Mouse (Mus musculus) hindbrain, postnatal 0 days (tissue): ENCODE measurements at regions not wholly inside any gene's neighbourhood (a gene's known extent, or its start where the extent isn't known, plus 50 kb on each side); places are given as distances from the start of the nearest gene placed in this dataset.

Experiments
- ATAC-seq: fragments of 200-750 bp; cut with Nextera tagmentation; 2 replicates; pipeline ENCODE4 v1.8.0; 2017; ENCODE audit warnings: mild to moderate bottlenecking, moderate TSS enrichment, moderate library complexity
- DNase-seq: peaks from one replicate; pipeline ENCODE4 v3.0.0-alpha.2; 2015; ENCODE audit warnings: low spot score
- H3K27ac ChIP-seq: fragments of 300-500 bp; sonication (generic); 2 replicates; pipeline ENCODE4 v1.5.1; 2014; ENCODE audit warnings: mild to moderate bottlenecking
- H3K27me3 ChIP-seq: fragments of 300-500 bp; sonication (generic); 2 replicates; pipeline ENCODE4 v1.6.1; 2014; ENCODE audit warnings: low read length, mixed read lengths; ENCODE audit not compliant: insufficient read depth
- H3K36me3 ChIP-seq: fragments of 300-500 bp; sonication (generic); 2 replicates; pipeline ENCODE4 v1.6.1; 2014; ENCODE audit warnings: low read length, mixed read lengths; ENCODE audit not compliant: insufficient read depth
- H3K4me1 ChIP-seq: fragments of 300-500 bp; sonication (generic); 2 replicates; pipeline ENCODE4 v1.6.1; 2014; ENCODE audit warnings: antibody characterized with exemption, low read length, mixed read lengths; ENCODE audit not compliant: insufficient read depth
- H3K4me2 ChIP-seq: fragments of 300-500 bp; sonication (generic); 2 replicates; pipeline ENCODE4 v1.6.1; 2014; ENCODE audit warnings: low read depth, mild to moderate bottlenecking, low read length, moderate library complexity, mixed read lengths
- H3K4me3 ChIP-seq: fragments of 300-500 bp; sonication (generic); 2 replicates; pipeline ENCODE4 v1.5.1; 2014; ENCODE audit warnings: low read length
- H3K9ac ChIP-seq: fragments of 300-500 bp; sonication (generic); replicated peaks from 2 replicates; pipeline ENCODE4 v1.6.1; 2014; ENCODE audit warnings: mild to moderate bottlenecking, low read length, moderate library complexity, mixed read lengths
- H3K9me3 ChIP-seq: fragments of 300-500 bp; sonication (generic); 2 replicates; pipeline ENCODE4 v1.6.1; 2016; ENCODE audit warnings: low read length, mixed read lengths
- CTCF ChIP-seq: IDR thresholded peaks from 2 replicates; pipeline ENCODE4 v1.5.1; 2016; ENCODE audit warnings: antibody characterized with exemption, control low read depth, low read depth
- WGBS: fragments of 180-500 bp; shearing (Covaris S2); extraction: QIAGEN DNeasy Blood & Tissue Kit; methylation state at CpG from one replicate; pipeline ENCODE4 v1.1.7; 2014; 5-methylcytosine and 5-hydroxymethylcytosine counted together

- no peak for TF ChIP-seq CTCF
- Histone ChIP-seq H3K36me3 (no peaks in the 10 kb centered on the region), H3K4me1 (peaks cover 11% of the 10 kb centered on the region; the same call in 1 of the 2 replicates), H3K4me3 (no peak overlapping the region), H3K27me3 (no peaks in the 10 kb centered on the region), H3K27ac (no peak overlapping the region), H3K9ac (no peak overlapping the region), H3K9me3 (no peaks in the 10 kb centered on the region), H3K4me2 (no peak overlapping the region)
- peak; percentile 37 for DNase-seq
- 64% methylated on average over 6 of the region's 6 CpGs for WGBS
- no peak for ATAC-seq
These were observed 59.2 kb downstream of the Marcks start for GRCm38 (mm10) chr10:37079535-37079934.

- peak; percentile 78 for DNase-seq
- Histone ChIP-seq H3K4me3 (no peak overlapping the region), H3K4me2 (no peak overlapping the region), H3K27me3 (no peaks in the 10 kb centered on the region), H3K27ac (peak overlapping the region; percentile 26; the same call in 1 of the 2 replicates), H3K36me3 (no peaks in the 10 kb centered on the region), H3K4me1 (peaks cover 11% of the 10 kb centered on the region; the same call in 1 of the 2 replicates), H3K9ac (no peak overlapping the region), H3K9me3 (no peaks in the 10 kb centered on the region)
- peak; percentile 55 for ATAC-seq
- WGBS, result 11% methylated on average over 5 of the region's 5 CpGs
- no peak for TF ChIP-seq CTCF
These were observed 60.3 kb downstream of the Marcks start for GRCm38 (mm10) chr10:37078439-37078838.

- no peak for TF ChIP-seq CTCF
- WGBS, result 92% methylated on average over 2 of the region's 2 CpGs
- Histone ChIP-seq H3K27ac (peak overlapping the region; percentile 26; the same call in 1 of the 2 replicates), H3K9ac (no peak overlapping the region), H3K9me3 (no peaks in the 10 kb centered on the region), H3K4me3 (no peak overlapping the region), H3K27me3 (no peaks in the 10 kb centered on the region), H3K4me2 (no peak overlapping the region), H3K4me1 (peaks cover 11% of the 10 kb centered on the region; the same call in 1 of the 2 replicates), H3K36me3 (no peaks in the 10 kb centered on the region)
- DNase-seq (no peak), ATAC-seq (0 out of 2 replicates have a peak, but pooled peaks have one; percentile 24)
These were observed 61.0 kb downstream of the Marcks start for GRCm38 (mm10) chr10:37077741-37078140.

GRCm38 (mm10) chr10:37072834-37073233 lies 65.9 kb downstream of the Marcks start:
- H3K9me3 ChIP-seq, result no peaks in the 10 kb centered on the region
- peak; percentile 87 for TF ChIP-seq CTCF
- no peak overlapping the region for H3K9ac ChIP-seq
- peaks cover 5% of the 10 kb centered on the region; the same call in 1 of the 2 replicates for H3K4me1 ChIP-seq
- 7% methylated on average over 5 of the region's 5 CpGs for WGBS
- H3K4me3 ChIP-seq, result no peak overlapping the region
- ATAC-seq, result peak; percentile 77
- peak; percentile 93 for DNase-seq
- no peaks in the 10 kb centered on the region for H3K36me3 ChIP-seq
- H3K27me3 ChIP-seq, result no peaks in the 10 kb centered on the region
- H3K4me2 ChIP-seq, result no peak overlapping the region
- H3K27ac ChIP-seq, result no peak overlapping the region

- Histone ChIP-seq H3K9me3 (no peaks in the 10 kb centered on the region), H3K9ac (no peak overlapping the region), H3K4me1 (no peaks in the 10 kb centered on the region), H3K4me2 (no peak overlapping the region), H3K27me3 (no peaks in the 10 kb centered on the region), H3K4me3 (no peak overlapping the region), H3K36me3 (no peaks in the 10 kb centered on the region), H3K27ac (no peak overlapping the region)
- ATAC-seq (no peak), DNase-seq (no peak)
- 94% methylated on average over 5 of the region's 5 CpGs for WGBS
- TF ChIP-seq CTCF, result no peak
These were observed 66.7 kb downstream of the Marcks start for GRCm38 (mm10) chr10:37072061-37072460.

- WGBS, result 86% methylated on average over 2 of the region's 2 CpGs
- ATAC-seq, result no peak
- no peak for TF ChIP-seq CTCF
These were observed 67.3 kb downstream of the Marcks start for GRCm38 (mm10) chr10:37071420-37071819.

More at GRCm38 (mm10) chr10:37071420-37071819, 67.3 kb downstream of the Marcks start:
- Histone ChIP-seq H3K4me3 (no peak overlapping the region), H3K9ac (no peak overlapping the region), H3K9me3 (no peaks in the 10 kb centered on the region), H3K36me3 (no peaks in the 10 kb centered on the region), H3K4me2 (no peak overlapping the region), H3K4me1 (no peaks in the 10 kb centered on the region), H3K27me3 (no peaks in the 10 kb centered on the region), H3K27ac (no peak overlapping the region)
- DNase-seq, result no peak
